10 mouse cellular contexts compared by ENCODE assay signal in the genomic region with DNA sequence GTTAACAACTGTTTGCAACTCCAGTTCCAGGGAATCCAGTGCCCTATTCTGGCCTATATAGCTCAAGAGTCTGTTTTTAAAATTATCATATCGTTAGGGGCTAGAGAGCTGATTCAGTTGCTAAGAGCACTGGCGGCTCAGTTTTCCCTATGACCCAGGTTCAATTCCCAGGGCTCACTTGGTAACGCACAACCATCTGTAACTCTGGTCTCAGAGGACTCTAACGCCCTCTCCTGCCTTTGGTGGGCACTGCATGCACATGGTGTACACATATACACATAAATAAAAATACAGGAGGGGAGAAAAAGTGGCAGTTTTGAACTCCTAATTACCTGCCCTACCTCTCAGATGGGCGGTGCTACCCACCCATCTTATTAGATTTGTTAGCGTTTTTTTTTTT. TPM values are rescaled to one million over a fixed set of nuclear protein-coding genes. Genes with fewer than 3 reads are reported as not detected.
DNase-seq lines count a peak whose midpoint lies in the region; ATAC-seq and TF ChIP-seq lines count a peak whose summit lies in the region.
"Had no signal": no experiment of that assay in that cellular context is flagged by ENCODE, and none has a peak within 500 bp of the region (broad histone marks: within the 10 kb centered on the region; RNA-seq: fewer than 3 reads in every experiment).

No protein-coding gene starts in this region.

- H3K4me2 ChIP-seq in intestine, postnatal 0 days (replicated peaks; ENCODE audit: low read depth), result no peak overlapping the region
- H3K4me2 ChIP-seq in intestine, embryonic 15.5 days (replicated peaks), result no peak overlapping the region
- H3K4me2 ChIP-seq: midbrain, embryonic 11.5 days had no signal

- H3K36me3 ChIP-seq in intestine, postnatal 0 days (ENCODE audit: control insufficient read depth, insufficient read depth), result no peaks in the 10 kb centered on the region
- H3K36me3 ChIP-seq in intestine, embryonic 15.5 days, result no peaks in the 10 kb centered on the region

- WGBS in intestine, postnatal 0 days, result 91% methylated on average over 6 of the region's 6 CpGs
- 97% methylated on average over 6 of the region's 6 CpGs for WGBS in intestine, embryonic 15.5 days

- no peak overlapping the region for H3K9ac ChIP-seq in intestine, postnatal 0 days (ENCODE audit: low read depth, low read length)
- H3K9ac ChIP-seq in intestine, embryonic 15.5 days, result no peak overlapping the region

- no peaks in the 10 kb centered on the region for H3K4me1 ChIP-seq in intestine, postnatal 0 days (replicated peaks; ENCODE audit: control insufficient read depth, insufficient read depth, low read length)
- no peaks in the 10 kb centered on the region for H3K4me1 ChIP-seq in intestine, embryonic 15.5 days (replicated peaks)

- DNase-seq in CD4-positive, CD25-positive, alpha-beta regulatory T cell, adult 2 months (ENCODE audit: low read depth, low spot score), result peak; percentile 38
- peak; percentile 27 for DNase-seq in thymus, postnatal 14 days
- DNase-seq in thymus, postnatal 10 days (ENCODE audit: low spot score in 2 of 2), result no peak
- peak; percentile 53 for DNase-seq in testis, postnatal 10 days (ENCODE audit: low spot score)
- DNase-seq in left cerebral cortex, adult 11 months (ENCODE audit: low spot score), result no peak
- DNase-seq: cerebellum, adult 11 months had no signal

- no peak overlapping the region for H3K27ac ChIP-seq in intestine, postnatal 0 days (ENCODE audit: low read depth, low read length)
- no peak overlapping the region for H3K27ac ChIP-seq in intestine, embryonic 15.5 days

- H3K4me3 ChIP-seq in intestine, postnatal 0 days (ENCODE audit: low read depth, low read length), result no peak overlapping the region
- no peak overlapping the region for H3K4me3 ChIP-seq in intestine, embryonic 15.5 days (replicated peaks)

- TF ChIP-seq CTCF in intestine, postnatal 0 days (IDR thresholded peaks at IDR 0.05; ENCODE audit: low read depth), result peak; percentile 26; the same call in 1 of the 2 replicates

- no peaks in the 10 kb centered on the region for H3K27me3 ChIP-seq in intestine, postnatal 0 days (replicated peaks; ENCODE audit: control insufficient read depth, insufficient read depth, low read length)
- no peaks in the 10 kb centered on the region for H3K27me3 ChIP-seq in intestine, embryonic 15.5 days (replicated peaks)

- H3K9me3 ChIP-seq in intestine, postnatal 0 days (ENCODE audit: control insufficient read depth), result no peaks in the 10 kb centered on the region
- H3K9me3 ChIP-seq in intestine, embryonic 15.5 days, result no peaks in the 10 kb centered on the region

- ATAC-seq in CD4-positive, CD25-positive, alpha-beta regulatory T cell, adult 4 months, result no peak
- no peak for ATAC-seq in intestine, postnatal 0 days
- ATAC-seq in intestine, embryonic 15.5 days, result no peak

RNA-seq across cellular contexts. Expression of gene Wee1, which starts 41.2 kb away (rescaled TPM):
- polyA plus RNA-seq in CD4-positive, CD25-positive, alpha-beta regulatory T cell, adult 4 months (2017; shearing (Covaris generic)), result 1 to 10 TPM in 1 of 2 experiments, under 1 TPM in 1; 0.96 to 1.8 TPM
- polyA plus RNA-seq in intestine, postnatal 0 days (2015; fragmentation: Nextera tagmentation; extraction: Ambion mirVana), result 9.9 TPM in 2 replicates
- 26.3 and 31.1 TPM in 2 replicates for polyA plus RNA-seq in intestine, embryonic 15.5 days (2015; fragmentation: Nextera tagmentation; extraction: Ambion mirVana)

RNA-seq across cellular contexts. Expression of gene Swap70, which starts 58.5 kb away (rescaled TPM):
- polyA plus RNA-seq in CD4-positive, CD25-positive, alpha-beta regulatory T cell, adult 4 months (2017; shearing (Covaris generic)), result 10 to 100 TPM; 55.9 to 89.2 TPM
- polyA plus RNA-seq in intestine, postnatal 0 days (2015; fragmentation: Nextera tagmentation; extraction: Ambion mirVana), result 11.1 and 12.9 TPM in 2 replicates
- 29.9 and 30.7 TPM in 2 replicates for polyA plus RNA-seq in intestine, embryonic 15.5 days (2015; fragmentation: Nextera tagmentation; extraction: Ambion mirVana)

Comparison
In these comparisons a context has a peak if more than half of its experiments do, and no peak if none do; other contexts are left out.
1. DNase-seq: peak in CD4-positive, CD25-positive, alpha-beta regulatory T cell, adult 2 months (single experiment), thymus, postnatal 14 days (single experiment) and testis, postnatal 10 days (single experiment); none in thymus, postnatal 10 days (0 of 2) and left cerebral cortex, adult 11 months (single experiment).